16 mouse cellular contexts compared by ENCODE assay signal in the genomic region with DNA sequence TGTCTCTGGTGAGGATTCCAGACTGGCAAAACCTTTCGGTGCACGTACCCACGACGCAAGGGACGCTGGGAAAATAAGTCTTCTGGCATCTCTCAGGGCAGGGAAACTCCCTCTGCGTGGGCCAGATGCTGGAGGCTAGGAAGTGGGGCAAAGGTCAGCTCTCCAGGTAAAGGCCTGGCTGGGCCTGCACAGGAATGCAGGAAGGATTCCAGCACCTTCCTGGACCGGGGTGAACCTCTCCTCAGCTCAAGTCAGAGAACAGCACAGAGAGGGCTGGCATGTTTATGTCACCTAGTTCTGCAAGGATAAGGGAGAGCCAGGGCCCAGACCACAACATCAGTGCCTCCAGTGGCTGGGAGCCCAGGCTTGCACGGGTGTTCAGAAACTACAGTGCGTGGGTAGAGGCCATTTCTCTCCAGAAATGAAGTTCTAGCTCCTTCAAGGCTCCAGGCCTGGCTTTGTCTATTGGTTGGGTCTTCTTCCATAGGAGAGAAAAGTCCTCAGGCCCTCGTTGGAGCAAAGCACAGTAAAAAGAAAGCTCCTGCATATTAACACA.
DNase-seq lines count a peak whose midpoint lies in the region; ATAC-seq and TF ChIP-seq lines count a peak whose summit lies in the region.
"Had no signal": no experiment of that assay in that cellular context is flagged by ENCODE, and none has a peak within 500 bp of the region (broad histone marks: within the 10 kb centered on the region; RNA-seq: fewer than 3 reads in every experiment).

No protein-coding gene starts in this region.

- H3K27me3 ChIP-seq in neural tube, embryonic 11.5 days (ENCODE audit: control insufficient read depth, insufficient read depth, low read length) = no peaks in the 10 kb centered on the region
- H3K27me3 ChIP-seq in stomach, postnatal 0 days (ENCODE audit: control insufficient read depth, insufficient read depth, low read length) = no peaks in the 10 kb centered on the region
- H3K27me3 ChIP-seq: hindbrain, embryonic 13.5 days; limb, embryonic 12.5 days had no signal

- TF ChIP-seq CTCF in stomach, postnatal 0 days (IDR thresholded peaks at IDR 0.05; ENCODE audit: low read depth) = no peak

- H3K9ac ChIP-seq in neural tube, embryonic 11.5 days (ENCODE audit: low read length) = no peak overlapping the region
- H3K9ac ChIP-seq in stomach, postnatal 0 days (ENCODE audit: low read length) = no peak overlapping the region
- H3K9ac ChIP-seq: hindbrain, embryonic 13.5 days; limb, embryonic 12.5 days had no signal

- 75% methylated on average over 10 of the region's 10 CpGs for WGBS in neural tube, embryonic 11.5 days
- WGBS in stomach, postnatal 0 days = 59% methylated on average over 10 of the region's 10 CpGs

- no peak for ATAC-seq in neural tube, embryonic 11.5 days (ENCODE audit: insufficient read depth, low FRiP score, low TSS enrichment)
- peak; percentile 27; the same call in 1 of the 2 replicates for ATAC-seq in stomach, postnatal 0 days (ENCODE audit: low FRiP score, low TSS enrichment)
- ATAC-seq: activated CD4-positive, CD25-positive, alpha-beta regulatory T cell, adult 4 months had no signal

- no peak overlapping the region for H3K4me3 ChIP-seq in neural tube, embryonic 11.5 days (ENCODE audit: low read depth, low read length)
- H3K4me3 ChIP-seq in stomach, postnatal 0 days (ENCODE audit: low read depth, low read length) = no peak overlapping the region
- H3K4me3 ChIP-seq: hindbrain, embryonic 13.5 days; limb, embryonic 12.5 days; megakaryocyte, embryonic 14.5 days had no signal

- peaks cover 10% of the 10 kb centered on the region; the same call in 1 of the 2 replicates for H3K4me1 ChIP-seq in neural tube, embryonic 11.5 days (ENCODE audit: control insufficient read depth, insufficient read depth, low read length)
- peaks cover 10% of the 10 kb centered on the region for H3K4me1 ChIP-seq in stomach, postnatal 0 days (replicated peaks; ENCODE audit: control insufficient read depth, insufficient read depth)

- 0 out of 2 replicates have a peak overlapping the region, but pooled peaks have one; percentile 14 for H3K27ac ChIP-seq in neural tube, embryonic 11.5 days (ENCODE audit: low read depth, low read length)
- H3K27ac ChIP-seq in stomach, postnatal 0 days (replicated peaks) = peak overlapping the region; percentile 41
- H3K27ac ChIP-seq: hindbrain, embryonic 13.5 days had no signal

- no peak overlapping the region for H3K4me2 ChIP-seq in neural tube, embryonic 11.5 days (ENCODE audit: low read depth)
- no peak overlapping the region for H3K4me2 ChIP-seq in stomach, postnatal 0 days (replicated peaks; ENCODE audit: low read depth)
- H3K4me2 ChIP-seq: hindbrain, embryonic 13.5 days; limb, embryonic 12.5 days had no signal

- DNase-seq in heart, adult 18-20 months = peak; percentile 44 to 66
- no peak for DNase-seq in heart, postnatal 4 days
- no peak for DNase-seq in neural tube, embryonic 11.5 days (ENCODE audit: low spot score)
- DNase-seq in neural tube, embryonic 10.5 days (ENCODE audit: extremely low spot score, low spot score) = no peak
- peak; percentile 83 for DNase-seq in kidney, postnatal 14 days
- DNase-seq in stomach, postnatal 0 days (ENCODE audit: low spot score) = peak; percentile 53
- no peak for DNase-seq in spleen, postnatal 36 days (ENCODE audit: low spot score in 2 of 2)
- DNase-seq in thymus, postnatal 36 days = no peak
- DNase-seq: B cell, adult 2 months; cerebellum, postnatal 25 days; layer of hippocampus, adult 9-11 months; right cerebral cortex, adult 18-20 months had no signal

- no peaks in the 10 kb centered on the region for H3K9me3 ChIP-seq in neural tube, embryonic 11.5 days (ENCODE audit: control insufficient read depth, low read length)
- H3K9me3 ChIP-seq in stomach, postnatal 0 days (ENCODE audit: control insufficient read depth, low read length) = no peaks in the 10 kb centered on the region
- H3K9me3 ChIP-seq: hindbrain, embryonic 13.5 days; limb, embryonic 12.5 days had no signal

- no peaks in the 10 kb centered on the region for H3K36me3 ChIP-seq in neural tube, embryonic 11.5 days (ENCODE audit: control insufficient read depth, insufficient read depth, low read length)
- no peaks in the 10 kb centered on the region for H3K36me3 ChIP-seq in stomach, postnatal 0 days (ENCODE audit: control insufficient read depth, insufficient read depth, low read length)
- H3K36me3 ChIP-seq: hindbrain, embryonic 13.5 days; limb, embryonic 12.5 days had no signal

- TF ChIP-seq EP300 in stomach, postnatal 0 days (optimal IDR thresholded peaks at IDR 0.05) = no peak

Comparison
In these comparisons a context has a peak if more than half of its experiments do, and no peak if none do; other contexts are left out.
1. DNase-seq: peak in heart, adult 18-20 months (2 of 2), kidney, postnatal 14 days (single experiment) and stomach, postnatal 0 days (single experiment); none in heart, postnatal 4 days (single experiment), neural tube, embryonic 11.5 days (single experiment), neural tube, embryonic 10.5 days (single experiment), spleen, postnatal 36 days (0 of 2) and thymus, postnatal 36 days (0 of 2).